Mouse (Mus musculus) G1E (cell line): Measurements from ENCODE around the gene Naa10.

Experiments
- CTCF ChIP-seq: IDR thresholded peaks from 2 replicates; pipeline ENCODE4 v1.5.1; 2012; ENCODE audit warnings: low read depth, low read length, inconsistent platforms, mixed read lengths
- GATA1 ChIP-seq: IDR thresholded peaks from 2 replicates; pipeline ENCODE4 v1.6.1; 2012; ENCODE audit warnings: borderline replicate concordance, low read length, inconsistent platforms, mixed read lengths
- POLR2AphosphoS5 ChIP-seq: IDR thresholded peaks from 2 replicates; pipeline ENCODE4 v1.6.1; 2012; ENCODE audit warnings: low read depth, low read length, inconsistent platforms; ENCODE audit not compliant: insufficient replicate concordance
- TAL1 ChIP-seq: conservative IDR thresholded peaks from 2 replicates; pipeline ENCODE4 v1.6.1; 2012; ENCODE audit warnings: low read depth, low read length, inconsistent platforms, mixed read lengths

GRCm38 (mm10) chrX:73942294-73942693 is 20.6 kb upstream of the Naa10 start:
- no peak for TF ChIP-seq CTCF
- TF ChIP-seq GATA1, result no peak
- TF ChIP-seq TAL1, result no peak
- no peak for TF ChIP-seq POLR2AphosphoS5
